Mouse (Mus musculus): Measurements from ENCODE around the gene Olfr1289.

Gene Olfr1289

DNA sequence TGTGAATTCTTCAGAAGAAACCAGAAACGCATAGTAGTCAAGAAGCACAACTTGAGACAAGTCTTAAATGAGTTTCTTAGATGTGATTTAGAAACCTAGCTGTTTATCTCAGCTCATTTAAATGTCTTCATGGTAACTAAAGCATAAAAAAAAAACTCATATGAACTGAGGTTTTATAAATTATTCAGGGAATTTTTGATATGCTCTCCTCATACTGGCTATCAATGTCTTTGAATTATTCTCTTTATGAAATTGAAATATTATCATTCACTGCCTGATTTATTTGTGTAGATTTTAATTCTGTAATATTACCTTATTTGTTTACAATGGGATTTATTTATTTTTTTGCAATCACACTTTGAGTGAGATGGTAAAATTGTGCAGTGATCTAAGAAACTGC, at the start of gene Olfr1289:
Gene Olfr1289, plus strand, starts transcription at position 301 of the 400 bp plus-strand sequence.
- no peak for DNase-seq

- no peak for DNase-seq
Measured at GRCm38 (mm10) chr2:111448842-111449241, 31.8 kb upstream of the Olfr1289 start, which contains the start of gene Olfr1287. TSS of gene Olfr1287 (plus strand) at chr2:111449142.

GRCm38 (mm10) chr2:111473801-111474200, 6.8 kb upstream of the Olfr1289 start, which contains the start of gene Olfr1288:
TSS of gene Olfr1288 (plus strand) at chr2:111474101.
- no peak for DNase-seq

- DNase-seq, result no peak
Measured at GRCm38 (mm10) chr2:111493729-111494128, 13.1 kb downstream of the Olfr1289 start, which contains the start of gene Olfr1290. TSS of gene Olfr1290 (minus strand) at chr2:111493829.

DNA sequence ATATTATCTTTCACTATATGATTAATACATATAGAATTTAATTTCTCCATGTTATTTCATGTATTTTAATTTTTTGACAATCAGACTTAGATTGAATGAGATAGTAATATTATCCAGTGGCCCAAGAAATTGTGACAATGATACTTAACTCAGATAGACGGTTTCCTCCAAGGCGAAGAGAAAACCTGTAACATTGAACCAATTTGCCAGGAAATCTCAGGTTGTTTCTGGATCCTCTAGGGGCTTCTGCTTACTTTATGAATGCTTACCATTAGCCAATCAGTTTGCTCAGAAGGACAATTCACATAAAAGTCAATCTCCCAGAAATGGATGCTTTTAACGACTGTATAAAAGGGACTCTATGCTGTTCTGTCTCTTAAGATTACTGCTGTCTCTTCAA, 16.3 kb downstream of the Olfr1289 start, which contains the start of gene Olfr1291-ps1:
Gene Olfr1291-ps1, plus strand, starts transcription at position 301 of the 400 bp plus-strand sequence.
- DNase-seq, result no peak

DNA sequence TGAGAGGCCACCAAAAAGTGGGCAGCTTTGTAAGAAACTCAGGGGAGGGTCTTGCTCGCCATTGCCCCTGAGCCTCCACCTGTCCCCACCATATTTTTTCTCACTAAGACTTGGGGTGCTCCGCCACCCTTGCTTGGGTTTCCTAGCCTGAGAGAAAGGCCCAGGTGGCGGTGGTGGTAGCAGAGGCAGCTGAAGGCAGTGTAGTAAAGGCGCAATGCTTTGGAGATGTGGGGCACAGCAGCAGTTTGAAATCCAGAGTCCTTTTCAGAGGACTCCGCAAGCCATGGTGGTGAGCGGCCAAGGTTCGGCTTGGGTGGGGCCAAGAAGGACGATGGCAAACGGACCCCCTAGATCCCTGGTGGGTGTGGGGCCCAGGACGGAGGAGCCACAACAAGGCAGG, 36.8 kb downstream of the Olfr1289 start:
- no peak for DNase-seq

DNA sequence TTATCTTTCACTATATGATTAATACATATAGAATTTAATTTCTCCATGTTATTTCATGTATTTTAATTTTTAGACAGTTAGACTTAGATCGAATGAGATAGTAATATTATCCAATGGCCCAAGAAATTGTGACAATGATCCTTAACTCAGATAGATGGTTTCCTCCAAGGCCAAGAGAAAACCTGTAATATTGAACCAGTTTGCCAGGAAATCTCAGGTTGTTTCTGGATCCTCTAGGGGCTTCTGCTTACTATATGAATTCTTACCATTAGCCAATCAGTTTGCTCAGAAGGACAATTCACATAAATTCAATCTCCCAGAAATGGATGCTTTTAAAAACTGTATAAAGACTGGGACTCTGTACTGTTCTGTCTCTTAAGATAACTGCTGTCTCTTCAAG, 44.3 kb downstream of the Olfr1289 start, which contains the start of gene Olfr1293-ps:
Gene Olfr1293-ps, plus strand, starts transcription at position 301 of the 400 bp plus-strand sequence.
- DNase-seq, result no peak
